Mouse (Mus musculus): Measurements from ENCODE around the gene Serpina10. TPM values are rescaled to one million over a fixed set of nuclear protein-coding genes. Genes with fewer than 3 reads are reported as not detected.
"Not testable (repeated sequence)": the region's sequence is repeated elsewhere in the genome, so short reads cannot be mapped to it uniquely, and the experiment has no call there.

Serpina10 gene
- polyA plus RNA-seq, 1 experiment from 2014 or later: not detected

GRCm38 (mm10) chr12:103598411-103598810 is 32.8 kb downstream of the Serpina10 start:
- no peaks in the 10 kb centered on the region for H3K36me3 ChIP-seq (ENCODE audit: control insufficient read depth, insufficient read depth, low read length)
- no peaks in the 10 kb centered on the region for H3K9me3 ChIP-seq (ENCODE audit: control insufficient read depth, low read length)
- no peak overlapping the region for H3K4me2 ChIP-seq (ENCODE audit: low read depth, low read length, severe bottlenecking)
- H3K27ac ChIP-seq (ENCODE audit: low read depth, low read length): no peak overlapping the region
- no peaks in the 10 kb centered on the region for H3K27me3 ChIP-seq (ENCODE audit: control insufficient read depth, insufficient read depth, low read length)
- no peak overlapping the region for H3K9ac ChIP-seq (ENCODE audit: low read length)
- H3K4me3 ChIP-seq (ENCODE audit: low read depth, low read length): no peak overlapping the region
- no peak for DNase-seq (ENCODE audit: low spot score)
- no peaks in the 10 kb centered on the region for H3K4me1 ChIP-seq (replicated peaks; ENCODE audit: control insufficient read depth, insufficient read depth, low read length)
- no peak for ATAC-seq (replicated peaks; ENCODE audit: low FRiP score)
- 74% methylated on average over 2 of the region's 2 CpGs for WGBS

- WGBS: 89% methylated on average over 8 of the region's 8 CpGs
- no peak for DNase-seq (ENCODE audit: low spot score)
- H3K9me3 ChIP-seq (ENCODE audit: control insufficient read depth, low read length): no peaks in the 10 kb centered on the region
- no peak overlapping the region for H3K4me2 ChIP-seq (ENCODE audit: low read depth, low read length, severe bottlenecking)
- no peaks in the 10 kb centered on the region for H3K27me3 ChIP-seq (ENCODE audit: control insufficient read depth, insufficient read depth, low read length)
- no peak overlapping the region for H3K4me3 ChIP-seq (ENCODE audit: low read depth, low read length)
- H3K36me3 ChIP-seq (ENCODE audit: control insufficient read depth, insufficient read depth, low read length): no peaks in the 10 kb centered on the region
- H3K27ac ChIP-seq (ENCODE audit: low read depth, low read length): no peak overlapping the region
- ATAC-seq (replicated peaks; ENCODE audit: low FRiP score): no peak
- H3K9ac ChIP-seq (ENCODE audit: low read length): no peak overlapping the region
- H3K4me1 ChIP-seq (replicated peaks; ENCODE audit: control insufficient read depth, insufficient read depth, low read length): no peaks in the 10 kb centered on the region
These were observed 47.5 kb downstream of the Serpina10 start for GRCm38 (mm10) chr12:103583771-103584170.

GRCm38 (mm10) chr12:103578148-103578547 is 53.1 kb downstream of the Serpina10 start:
- H3K9ac ChIP-seq (ENCODE audit: low read length); H3K4me1 ChIP-seq (replicated peaks; ENCODE audit: control insufficient read depth, insufficient read depth, low read length); ATAC-seq (replicated peaks; ENCODE audit: low FRiP score); DNase-seq (ENCODE audit: low spot score); H3K27ac ChIP-seq (ENCODE audit: low read depth, low read length); H3K4me2 ChIP-seq (ENCODE audit: low read depth, low read length, severe bottlenecking); H3K4me3 ChIP-seq (ENCODE audit: low read depth, low read length); H3K9me3 ChIP-seq (ENCODE audit: control insufficient read depth, low read length); H3K36me3 ChIP-seq (ENCODE audit: control insufficient read depth, insufficient read depth, low read length); H3K27me3 ChIP-seq (ENCODE audit: control insufficient read depth, insufficient read depth, low read length): not testable (repeated sequence)
- WGBS: 92% methylated on average over 6 of the region's 6 CpGs

- no peak for DNase-seq (ENCODE audit: low spot score)
- no peak overlapping the region for H3K27ac ChIP-seq (ENCODE audit: low read depth, low read length)
- H3K4me1 ChIP-seq (replicated peaks; ENCODE audit: control insufficient read depth, insufficient read depth, low read length): no peaks in the 10 kb centered on the region
- no peak overlapping the region for H3K9ac ChIP-seq (ENCODE audit: low read length)
- H3K27me3 ChIP-seq (ENCODE audit: control insufficient read depth, insufficient read depth, low read length): no peaks in the 10 kb centered on the region
- H3K36me3 ChIP-seq (ENCODE audit: control insufficient read depth, insufficient read depth, low read length): no peaks in the 10 kb centered on the region
- no peaks in the 10 kb centered on the region for H3K9me3 ChIP-seq (ENCODE audit: control insufficient read depth, low read length)
- no peak overlapping the region for H3K4me3 ChIP-seq (ENCODE audit: low read depth, low read length)
- H3K4me2 ChIP-seq (ENCODE audit: low read depth, low read length, severe bottlenecking): no peak overlapping the region
- 63% methylated on average over 6 of the region's 6 CpGs for whole genome bisulfite sequencing
- no peak for ATAC-seq (replicated peaks; ENCODE audit: low FRiP score)
These were observed 61.6 kb downstream of the Serpina10 start for GRCm38 (mm10) chr12:103569690-103570089.

- H3K27me3 ChIP-seq (ENCODE audit: control insufficient read depth, insufficient read depth, low read length): no peaks in the 10 kb centered on the region
- H3K9ac ChIP-seq (ENCODE audit: low read length): no peak overlapping the region
- no peak overlapping the region for H3K4me2 ChIP-seq (ENCODE audit: low read depth, low read length, severe bottlenecking)
- H3K9me3 ChIP-seq (ENCODE audit: control insufficient read depth, low read length): no peaks in the 10 kb centered on the region
- H3K4me3 ChIP-seq (ENCODE audit: low read depth, low read length): no peak overlapping the region
- no peaks in the 10 kb centered on the region for H3K36me3 ChIP-seq (ENCODE audit: control insufficient read depth, insufficient read depth, low read length)
- H3K27ac ChIP-seq (ENCODE audit: low read depth, low read length): no peak overlapping the region
- no peak for DNase-seq (ENCODE audit: low spot score)
- no peak for ATAC-seq (replicated peaks; ENCODE audit: low FRiP score)
- H3K4me1 ChIP-seq (replicated peaks; ENCODE audit: control insufficient read depth, insufficient read depth, low read length): no peaks in the 10 kb centered on the region
- 65% methylated on average over 3 of the region's 3 CpGs for WGBS
These were observed 64.1 kb downstream of the Serpina10 start for GRCm38 (mm10) chr12:103567129-103567528.

- H3K27me3 ChIP-seq (ENCODE audit: control insufficient read depth, insufficient read depth, low read length): no peaks in the 10 kb centered on the region
- H3K9ac ChIP-seq (ENCODE audit: low read length): no peak overlapping the region
- no peaks in the 10 kb centered on the region for H3K4me1 ChIP-seq (replicated peaks; ENCODE audit: control insufficient read depth, insufficient read depth, low read length)
- no peak overlapping the region for H3K4me3 ChIP-seq (ENCODE audit: low read depth, low read length)
- no peak overlapping the region for H3K27ac ChIP-seq (ENCODE audit: low read depth, low read length)
- H3K36me3 ChIP-seq (ENCODE audit: control insufficient read depth, insufficient read depth, low read length): no peaks in the 10 kb centered on the region
- WGBS: 87% methylated on average over 7 of the region's 7 CpGs
- DNase-seq (ENCODE audit: low spot score): no peak
- no peaks in the 10 kb centered on the region for H3K9me3 ChIP-seq (ENCODE audit: control insufficient read depth, low read length)
- H3K4me2 ChIP-seq (ENCODE audit: low read depth, low read length, severe bottlenecking): no peak overlapping the region
- ATAC-seq (replicated peaks; ENCODE audit: low FRiP score): no peak
These were observed 66.1 kb downstream of the Serpina10 start for GRCm38 (mm10) chr12:103565151-103565550.

Other genes starting within 250 kb of the Serpina10 start
- 12.7 and 15.0 TPM in 2 replicates for gene Otub2, start 242.8 kb downstream of the Serpina10 start, polyA plus RNA-seq (2014; fragmentation: Nextera tagmentation; extraction: Ambion mirVana)
- 1.1 and 1.2 TPM in 2 replicates for gene 9330161L09Rik, start 223.6 kb downstream of the Serpina10 start, polyA plus RNA-seq (2014; fragmentation: Nextera tagmentation; extraction: Ambion mirVana)
- 109 and 113 TPM in 2 replicates for gene Ddx24, start 205.6 kb downstream of the Serpina10 start, polyA plus RNA-seq (2014; fragmentation: Nextera tagmentation; extraction: Ambion mirVana)
- 2.5 and 3.1 TPM in 2 replicates for gene Ifi27, start 197.2 kb downstream of the Serpina10 start, polyA plus RNA-seq (2014; fragmentation: Nextera tagmentation; extraction: Ambion mirVana)
- gene Ifi27l2a, start 187.8 kb downstream of the Serpina10 start, polyA plus RNA-seq (2014; fragmentation: Nextera tagmentation; extraction: Ambion mirVana): 0.79 and 1.1 TPM in 2 replicates
- not detected in 2 replicates for gene Ifi27l2b, start 174.2 kb downstream of the Serpina10 start, polyA plus RNA-seq (2014; fragmentation: Nextera tagmentation; extraction: Ambion mirVana)
- gene Ppp4r4, start 99.2 kb downstream of the Serpina10 start, polyA plus RNA-seq (2014; fragmentation: Nextera tagmentation; extraction: Ambion mirVana): 4.0 TPM in 2 replicates
- not detected in 2 replicates for gene Serpina6, start 25.8 kb upstream of the Serpina10 start, polyA plus RNA-seq (2014; fragmentation: Nextera tagmentation; extraction: Ambion mirVana)
- not detected in 2 replicates for gene Serpina16, start 44.7 kb upstream of the Serpina10 start, polyA plus RNA-seq (2014; fragmentation: Nextera tagmentation; extraction: Ambion mirVana)
- gene Serpina1f, start 64.1 kb upstream of the Serpina10 start, polyA plus RNA-seq (2014; fragmentation: Nextera tagmentation; extraction: Ambion mirVana): not detected in 2 replicates
- not detected in 2 replicates for gene Serpina1d, start 142.1 kb upstream of the Serpina10 start, polyA plus RNA-seq (2014; fragmentation: Nextera tagmentation; extraction: Ambion mirVana)
- not detected in 2 replicates for gene Serpina1b, start 198.9 kb upstream of the Serpina10 start, polyA plus RNA-seq (2014; fragmentation: Nextera tagmentation; extraction: Ambion mirVana)
- not detected in 2 replicates for gene Serpina1a, start 232.1 kb upstream of the Serpina10 start, polyA plus RNA-seq (2014; fragmentation: Nextera tagmentation; extraction: Ambion mirVana)

Measured in forebrain, embryonic 11.5 days (tissue).